23 mouse cellular contexts compared by ENCODE assay signal in genomic region chr11:106544133-106544532, GRCm38 (mm10). TPM values are rescaled to one million over a fixed set of nuclear protein-coding genes. Genes with fewer than 3 reads are reported as not detected.
DNase-seq lines count a peak whose midpoint lies in the region; ATAC-seq and TF ChIP-seq lines count a peak whose summit lies in the region.
"Had no signal": no experiment of that assay in that cellular context is flagged by ENCODE, and none has a peak within 500 bp of the region (broad histone marks: within the 10 kb centered on the region; RNA-seq: fewer than 3 reads in every experiment).

No protein-coding gene starts in this region.

- H3K9me3 ChIP-seq in hindbrain, postnatal 0 days (ENCODE audit: low read length): no peaks in the 10 kb centered on the region
- H3K9me3 ChIP-seq in hindbrain, embryonic 12.5 days (replicated peaks): no peaks in the 10 kb centered on the region
- H3K9me3 ChIP-seq: embryonic facial prominence, embryonic 13.5 days; forebrain, embryonic 12.5 days; heart, embryonic 12.5 days; kidney, embryonic 15.5 days; liver, embryonic 15.5 days had no signal

- no peak overlapping the region for H3K9ac ChIP-seq in hindbrain, postnatal 0 days (replicated peaks; ENCODE audit: low read length)
- H3K9ac ChIP-seq in hindbrain, embryonic 12.5 days: no peak overlapping the region
- H3K9ac ChIP-seq: embryonic facial prominence, embryonic 13.5 days; forebrain, embryonic 12.5 days; heart, embryonic 12.5 days; kidney, embryonic 15.5 days; liver, embryonic 15.5 days had no signal

- WGBS in hindbrain, postnatal 0 days: 70% methylated on average over 11 of the region's 11 CpGs
- WGBS in hindbrain, embryonic 12.5 days: 89% methylated on average over 11 of the region's 11 CpGs

- no peak overlapping the region for H3K4me3 ChIP-seq in hindbrain, postnatal 0 days (ENCODE audit: low read length)
- H3K4me3 ChIP-seq in hindbrain, embryonic 12.5 days: no peak overlapping the region
- H3K4me3 ChIP-seq: embryonic facial prominence, embryonic 13.5 days; erythroblast, embryonic 14.5 days; forebrain, embryonic 12.5 days; heart, embryonic 12.5 days; kidney, embryonic 15.5 days; liver, embryonic 15.5 days had no signal

- H3K36me3 ChIP-seq in hindbrain, postnatal 0 days (ENCODE audit: insufficient read depth, low read length): peaks cover 13% of the 10 kb centered on the region; the same call in 1 of the 2 replicates
- peaks cover 21% of the 10 kb centered on the region for H3K36me3 ChIP-seq in hindbrain, embryonic 12.5 days

- peak overlapping the region; percentile 11; the same call in 1 of the 2 replicates for H3K27ac ChIP-seq in hindbrain, postnatal 0 days
- H3K27ac ChIP-seq in hindbrain, embryonic 12.5 days: no peak overlapping the region
- H3K27ac ChIP-seq: embryonic facial prominence, embryonic 13.5 days; forebrain, embryonic 12.5 days; kidney, embryonic 15.5 days; liver, embryonic 15.5 days; stomach, postnatal 0 days had no signal

- TF ChIP-seq CTCF in hindbrain, postnatal 0 days (IDR thresholded peaks at IDR 0.05; ENCODE audit: low read depth): no peak

- no peaks in the 10 kb centered on the region for H3K27me3 ChIP-seq in hindbrain, postnatal 0 days (ENCODE audit: insufficient read depth, low read length)
- H3K27me3 ChIP-seq in hindbrain, embryonic 12.5 days: no peaks in the 10 kb centered on the region
- H3K27me3 ChIP-seq: embryonic facial prominence, embryonic 13.5 days; forebrain, embryonic 12.5 days; heart, embryonic 12.5 days; kidney, embryonic 15.5 days; liver, embryonic 15.5 days had no signal

- no peak overlapping the region for H3K4me2 ChIP-seq in hindbrain, postnatal 0 days (ENCODE audit: low read depth, low read length)
- H3K4me2 ChIP-seq in hindbrain, embryonic 12.5 days (replicated peaks): no peak overlapping the region
- H3K4me2 ChIP-seq: embryonic facial prominence, embryonic 13.5 days; forebrain, embryonic 12.5 days; heart, embryonic 12.5 days; kidney, embryonic 15.5 days; liver, embryonic 15.5 days had no signal

- ATAC-seq in hindbrain, postnatal 0 days: no peak
- ATAC-seq in hindbrain, embryonic 12.5 days (ENCODE audit: low FRiP score): no peak
- 0 out of 2 replicates have a peak, but pooled peaks have one; percentile 22 for ATAC-seq in neutrophil, adult 5-6 weeks (ENCODE audit: extremely low read depth, insufficient number of reproducible peaks, low FRiP score, poor library complexity, severe bottlenecking)

- no peak for DNase-seq in hindbrain, postnatal 0 days (ENCODE audit: low spot score)
- DNase-seq in thymus, postnatal 14 days: peak; percentile 46
- no peak for DNase-seq in thymus, postnatal 0 days (ENCODE audit: low spot score)
- no peak for DNase-seq in cerebellum, postnatal 14 days
- no peak for DNase-seq in embryo, embryonic 9.5 days (ENCODE audit: extremely low spot score)
- DNase-seq: adrenal gland, postnatal 25 days; cerebellum, adult 9-11 months; gastrocnemius, postnatal 25 days; heart, adult 18-20 months; heart, postnatal 10 days; kidney, adult 11 months; kidney, postnatal 36 days; liver; lung, postnatal 4 days had no signal

- H3K4me1 ChIP-seq in hindbrain, postnatal 0 days (ENCODE audit: insufficient read depth, low read length): no peaks in the 10 kb centered on the region
- no peaks in the 10 kb centered on the region for H3K4me1 ChIP-seq in hindbrain, embryonic 12.5 days
- H3K4me1 ChIP-seq: forebrain, embryonic 12.5 days; kidney, embryonic 15.5 days had no signal

RNA-seq across cellular contexts. Expression of gene Ern1, which starts 56.5 kb away (rescaled TPM):
- 8.0 and 11.6 TPM in 2 replicates for total RNA-seq in hindbrain, postnatal 0 days (2014; rRNA removed)
- polyA plus RNA-seq in hindbrain, postnatal 0 days (2015; fragmentation: Nextera tagmentation; extraction: Ambion mirVana): 3.0 and 3.4 TPM in 2 replicates
- polyA plus RNA-seq in hindbrain, embryonic 12.5 days (2016; fragmentation: Nextera tagmentation; extraction: Ambion mirVana): 7.9 and 8.3 TPM in 2 replicates
- polyA plus RNA-seq in thymus, postnatal 0 days (2015; fragmentation: Nextera tagmentation; extraction: Ambion mirVana): 2.4 and 3.6 TPM in 2 replicates
- total RNA-seq in neutrophil, adult 5-6 weeks (2017): 18.6 and 23.6 TPM in 2 replicates
